Mouse (Mus musculus) A20 (cell line): ENCODE results near the gene Dnph1.
"Not testable (repeated sequence)": the region's sequence is repeated elsewhere in the genome, so short reads cannot be mapped to it uniquely, and the experiment has no call there.

Experiments used
- DNase-seq: peaks from one replicate; pipeline ENCODE4 v3.0.0-alpha.2; 2011; ENCODE audit warnings: low read depth, low spot score

Gene Dnph1

GRCm38 (mm10) chr17:46496623-46497434, at the start of gene Dnph1:
Gene Dnph1 (plus strand): TSS chr17:46496711.
- peak; percentile 89 for DNase-seq

DNA sequence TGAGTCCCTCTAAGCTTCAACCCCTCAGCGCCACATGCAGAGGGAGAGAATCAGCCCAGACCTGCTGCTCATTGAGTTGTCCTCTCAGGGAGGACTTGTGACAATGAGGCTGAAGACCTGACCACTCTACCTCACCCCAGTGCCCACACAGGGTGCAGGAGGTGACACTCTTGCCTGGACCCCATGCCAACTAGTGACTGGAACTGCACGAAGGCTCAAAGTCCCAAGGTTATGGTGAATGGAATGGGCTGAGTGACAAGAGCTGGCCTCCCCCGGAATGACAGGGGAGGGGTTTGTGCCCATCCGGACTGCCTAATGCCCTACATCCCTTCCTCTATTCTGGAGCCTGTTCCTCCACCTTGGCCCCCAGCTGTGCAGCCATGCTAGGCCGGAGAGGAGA, 43.8 kb upstream of the Dnph1 start:
- no peak for DNase-seq

DNA sequence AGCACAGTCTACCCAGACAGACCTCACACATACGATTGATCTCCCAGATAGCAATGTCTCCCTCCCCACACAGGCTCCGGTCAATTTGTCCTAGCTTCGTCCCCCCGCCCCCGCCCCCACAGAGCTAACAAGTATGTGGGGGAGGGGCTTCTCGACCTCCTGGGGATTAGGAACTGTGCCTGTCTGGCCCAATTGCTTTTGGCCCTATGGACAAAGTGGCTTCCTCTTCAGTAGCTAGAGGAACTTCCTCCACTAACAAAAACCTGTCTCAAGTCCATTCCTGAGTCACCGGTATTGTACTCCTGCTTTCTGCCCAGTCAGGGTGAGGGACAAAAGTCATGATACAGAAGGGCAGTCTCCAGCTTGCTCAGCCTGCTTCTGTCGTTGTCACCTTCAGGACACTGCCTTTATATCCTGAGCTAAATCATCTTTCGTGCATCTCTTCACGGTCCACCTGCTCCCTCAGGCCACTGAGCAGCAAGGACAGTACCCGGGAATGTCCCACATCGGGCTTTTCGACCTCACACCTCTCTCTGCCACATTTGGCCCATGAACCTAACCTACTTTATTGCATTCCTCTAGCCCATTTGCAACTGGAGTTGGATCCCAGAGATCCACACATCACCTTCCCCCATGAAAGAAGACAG, 43.1 kb upstream of the Dnph1 start:
- no peak for DNase-seq

GRCm38 (mm10) chr17:46453970-46454411, 42.5 kb upstream of the Dnph1 start:
- DNase-seq, result no peak

GRCm38 (mm10) chr17:46454539-46454938, 42.0 kb upstream of the Dnph1 start:
- no peak for DNase-seq

GRCm38 (mm10) chr17:46455110-46455691, 41.3 kb upstream of the Dnph1 start:
- no peak for DNase-seq

GRCm38 (mm10) chr17:46457791-46458190, 38.7 kb upstream of the Dnph1 start:
- peak; percentile 70 for DNase-seq

DNA sequence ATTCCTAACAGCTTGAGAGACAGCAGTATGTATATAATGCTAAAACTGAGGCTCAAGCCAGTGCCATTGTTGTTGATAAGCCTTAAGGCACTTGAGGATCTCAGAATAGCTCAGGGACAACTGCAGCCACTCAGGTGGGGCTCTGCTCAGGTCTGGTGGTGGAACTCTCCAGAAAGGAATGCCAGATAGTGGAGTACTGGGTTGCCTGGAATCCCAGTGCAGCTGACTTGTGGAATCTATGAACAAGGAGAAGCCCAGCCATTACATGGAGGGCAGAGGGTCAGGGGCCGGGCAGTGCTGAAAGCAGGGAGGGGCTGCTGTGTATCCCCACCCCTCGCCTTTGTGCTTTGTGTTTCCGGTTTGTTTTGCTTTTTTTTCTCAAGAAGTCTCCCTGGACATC, 38.1 kb upstream of the Dnph1 start:
- DNase-seq, result no peak

GRCm38 (mm10) chr17:46460673-46461072, 35.8 kb upstream of the Dnph1 start:
- DNase-seq, result no peak

DNA sequence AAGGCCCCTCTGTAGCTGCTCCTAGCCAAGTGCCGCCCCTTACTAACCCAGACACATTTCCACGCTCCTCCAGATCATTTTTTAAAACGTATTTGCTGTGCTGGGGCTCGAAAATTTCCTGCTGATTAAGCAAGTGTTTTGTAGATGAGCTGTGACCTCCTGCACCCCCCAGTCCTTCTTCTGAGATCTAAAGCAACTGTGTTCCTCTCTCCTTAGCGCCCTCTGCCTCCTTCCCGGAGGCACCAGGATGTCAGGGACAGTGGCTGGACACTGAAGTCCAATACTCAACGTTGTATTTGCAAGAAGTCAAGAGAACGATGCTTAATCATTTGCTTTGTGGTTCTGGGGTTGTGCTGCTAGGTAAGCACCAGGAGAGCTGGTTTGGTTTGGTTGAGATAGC, 35.2 kb upstream of the Dnph1 start:
- DNase-seq, result no peak

GRCm38 (mm10) chr17:46462226-46462625, 34.3 kb upstream of the Dnph1 start:
- DNase-seq, result no peak

DNA sequence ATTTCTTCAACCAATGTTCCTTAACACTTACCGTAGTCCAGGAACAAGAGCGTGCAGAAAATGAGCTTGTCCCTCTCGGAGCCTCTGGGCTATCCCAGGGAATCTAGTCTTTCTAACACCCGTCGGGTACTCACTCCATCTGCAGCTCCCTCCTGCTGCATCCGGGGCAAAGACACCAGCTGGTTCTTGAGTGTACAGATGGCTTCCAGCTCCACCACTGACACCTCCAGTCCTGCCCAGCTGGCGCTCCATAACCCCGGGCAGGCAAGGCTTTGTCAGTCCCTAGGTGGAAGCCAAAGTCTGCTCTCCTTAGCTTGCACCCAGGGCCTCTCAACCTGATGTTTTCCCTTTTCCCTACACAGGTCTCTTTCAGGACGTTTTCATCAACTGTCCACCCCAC, 28.7 kb upstream of the Dnph1 start:
- no peak for DNase-seq

- no peak for DNase-seq
Observed at GRCm38 (mm10) chr17:46476601-46477000, 19.9 kb upstream of the Dnph1 start.

- DNase-seq, result no peak
Observed at GRCm38 (mm10) chr17:46477286-46477685, 19.2 kb upstream of the Dnph1 start.

- peak; percentile 54 for DNase-seq
Observed at GRCm38 (mm10) chr17:46483561-46484001, 12.9 kb upstream of the Dnph1 start.

DNA sequence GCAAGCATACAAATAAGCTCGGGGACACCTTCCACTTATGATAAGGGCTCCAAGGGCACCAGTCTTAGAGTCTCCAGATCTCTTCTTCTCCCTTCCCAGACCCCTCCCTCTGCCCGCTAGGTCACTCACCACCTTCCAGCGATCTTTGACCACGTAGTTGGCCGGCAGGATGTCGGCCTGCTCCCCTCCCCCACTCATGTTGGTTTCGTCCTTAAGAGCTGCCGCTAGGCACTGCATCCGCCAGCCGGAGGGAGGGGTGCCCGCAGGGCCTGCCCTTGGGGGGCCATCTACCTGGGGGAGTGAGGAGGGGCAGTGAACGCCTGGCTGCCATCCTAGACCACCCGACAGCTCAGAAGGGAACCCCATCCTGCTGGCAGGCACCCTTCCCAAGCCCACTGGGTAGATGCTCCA, 12.5 kb upstream of the Dnph1 start:
- peak; percentile 51 for DNase-seq

DNA sequence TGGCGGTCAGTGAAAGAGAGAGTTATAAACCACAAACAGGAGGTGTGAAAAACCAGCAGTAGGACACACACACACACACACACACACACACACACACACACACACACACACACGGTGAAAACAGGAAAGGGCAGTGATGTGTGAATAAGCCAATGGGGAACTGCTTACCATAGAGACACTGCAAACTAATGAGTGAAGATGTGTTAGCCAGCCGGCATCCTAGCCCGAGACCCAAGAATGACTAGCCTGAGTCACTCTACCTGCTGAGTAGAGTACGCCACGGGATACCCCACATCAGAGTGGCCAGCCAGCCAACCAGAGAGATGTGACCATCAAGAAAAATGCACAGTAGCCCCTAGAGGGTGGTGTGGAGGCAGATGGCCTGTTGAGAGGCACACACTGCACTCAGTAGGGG, 12.0 kb upstream of the Dnph1 start:
- peak; percentile 58 for DNase-seq

- no peak for DNase-seq
Observed at GRCm38 (mm10) chr17:46486995-46487394, 9.5 kb upstream of the Dnph1 start.

DNA sequence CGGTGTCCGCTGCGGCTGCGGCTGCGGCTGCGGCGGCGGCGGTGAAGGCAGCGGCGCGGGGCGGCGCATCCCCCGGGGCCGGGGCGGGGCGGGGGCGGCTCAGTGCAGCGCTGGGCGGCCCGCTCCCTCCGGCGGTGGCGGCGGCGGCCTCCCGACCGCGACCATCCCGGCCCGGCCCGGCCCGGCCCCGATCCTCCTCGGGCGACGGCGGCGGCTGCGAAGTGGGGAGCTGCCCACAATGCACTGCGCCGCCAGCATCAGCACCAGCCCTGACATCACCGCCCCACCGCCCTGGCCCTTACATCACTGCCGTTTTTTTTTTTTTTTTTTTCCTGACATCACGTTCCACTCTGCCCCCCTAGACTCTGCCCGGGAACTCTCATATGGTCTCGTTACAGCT, 9.1 kb upstream of the Dnph1 start, which contains the start of gene Ttbk1:
Ttbk1 (minus strand) TSS at position 245 of the 400 bp plus-strand sequence.
- no peak for DNase-seq

DNA sequence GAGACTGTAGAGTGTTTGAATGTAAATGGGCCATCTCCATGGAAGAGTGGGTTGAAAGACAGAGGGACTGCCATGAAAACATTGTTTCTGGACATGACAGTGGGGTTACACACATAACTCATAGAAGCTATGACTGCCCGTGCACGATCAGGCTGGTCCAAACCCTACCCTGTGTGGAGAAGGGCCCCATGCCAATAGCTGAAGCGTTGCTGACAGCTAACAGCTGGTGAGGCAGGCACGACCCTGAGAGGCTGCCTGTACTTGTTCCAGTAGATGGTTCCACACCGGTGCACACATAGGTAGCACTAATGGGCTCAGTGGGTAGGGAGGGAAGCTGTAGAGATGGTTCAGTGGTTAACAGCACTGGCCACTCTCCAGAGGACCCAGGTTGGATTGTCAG, 1.0 kb upstream of the Dnph1 start:
- peak; percentile 36 for DNase-seq

- not testable (repeated sequence) for DNase-seq
Observed at GRCm38 (mm10) chr17:46496081-46496480, 430 bp upstream of the Dnph1 start.

DNA sequence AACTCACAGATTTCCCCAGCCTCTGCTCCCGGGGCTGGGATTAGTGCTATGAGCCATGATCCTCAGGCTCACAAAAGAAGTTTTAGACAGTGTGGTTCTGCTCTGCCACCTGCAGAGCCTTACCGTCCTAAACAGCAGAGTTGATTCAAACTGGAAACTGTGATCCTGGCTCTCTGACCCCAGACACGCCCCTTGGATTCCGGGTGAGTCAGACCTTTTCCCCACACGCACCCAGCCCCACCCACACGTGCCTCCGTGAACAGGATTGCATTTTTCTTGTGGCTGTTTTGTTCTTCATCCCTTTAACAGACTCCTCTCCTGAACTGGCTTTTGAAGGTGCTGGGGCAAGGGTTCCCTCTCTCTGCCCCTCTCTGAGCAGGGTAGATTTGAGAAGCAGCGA, 1.4 kb downstream of the Dnph1 start:
- no peak for DNase-seq

GRCm38 (mm10) chr17:46502775-46503174, 6.3 kb downstream of the Dnph1 start:
- DNase-seq, result no peak
